Mouse (Mus musculus): ENCODE results near the gene Col12a1.

The Col12a1 gene

DNA sequence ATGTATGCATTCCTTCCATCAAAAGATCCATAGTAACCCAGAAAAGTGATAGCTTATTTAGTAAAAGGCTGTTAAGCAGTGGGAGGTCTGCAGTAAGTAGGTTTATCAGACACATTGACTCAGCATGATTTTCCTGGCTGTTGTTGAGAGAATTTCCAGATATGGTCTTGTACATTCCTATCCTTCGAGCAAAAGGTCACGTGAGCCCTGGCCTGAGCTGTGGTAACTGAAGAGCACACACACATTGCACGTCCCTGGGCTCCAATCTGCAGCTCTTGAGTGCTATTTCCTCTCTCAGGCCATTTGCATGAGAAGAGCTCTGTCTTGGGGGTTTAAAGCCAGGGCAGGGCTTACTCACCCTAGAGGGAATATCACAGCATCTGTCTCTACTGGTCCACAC lies 101.3 kb downstream of the Col12a1 start:
- CTCF ChIA-PET, result no interaction called here
- POLR2A ChIA-PET, result interaction anchor here in 1 of 4 experiments (0.9 kb wide), 1 partner anchor 15 kb away, joined by 4 read pairs; no protein-coding TSS in a partner anchor

DNA sequence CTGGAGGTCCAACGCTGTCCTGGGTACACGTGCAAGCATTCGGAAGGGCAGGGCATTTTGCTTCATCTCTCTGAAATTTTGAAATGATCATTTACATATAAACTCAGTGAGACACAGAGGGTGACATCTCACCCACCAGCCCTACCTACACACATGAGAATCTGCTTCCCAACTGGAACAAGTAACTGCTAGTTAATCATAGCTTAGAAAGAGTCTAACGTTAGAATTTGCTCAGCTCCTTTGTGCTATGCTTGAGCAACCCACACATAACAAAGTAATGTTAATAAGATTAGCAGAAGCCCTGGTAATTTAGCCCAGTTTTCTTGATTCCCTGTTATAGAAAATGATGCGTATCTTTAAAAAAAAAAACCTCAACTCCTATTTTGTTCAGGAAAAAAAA lies 102.6 kb downstream of the Col12a1 start:
- POLR2A ChIA-PET, result no interaction called here
- CTCF ChIA-PET, result interaction anchor here in 1 of 4 experiments (0.7 kb wide), 1 partner anchor 462 kb away, joined by 6 read pairs; no protein-coding TSS in a partner anchor

DNA sequence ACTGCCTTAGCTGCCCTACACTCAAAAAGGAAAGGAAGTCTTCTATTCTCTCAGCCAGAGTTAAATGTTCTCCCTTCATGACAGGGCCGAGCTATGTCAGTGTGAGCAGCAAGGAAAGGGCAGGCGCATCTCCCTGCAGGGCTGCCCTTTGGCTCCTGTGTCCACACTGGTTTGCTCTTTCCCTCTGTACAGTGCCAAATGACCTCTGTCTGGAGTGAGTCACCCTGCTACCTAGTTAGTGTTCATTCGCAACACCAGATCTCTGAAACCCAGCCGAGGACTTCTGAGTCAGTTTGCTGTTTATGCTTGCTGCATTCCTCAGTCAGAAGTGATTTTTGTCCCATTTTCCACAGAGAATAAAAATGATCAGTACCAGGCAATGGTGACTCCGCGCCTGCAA lies 108.3 kb downstream of the Col12a1 start:
- ChIA-PET POLR2A (interaction anchor here in 1 of 4 experiments (0.6 kb wide), 1 partner anchor 156 kb away, joined by 3 read pairs; no protein-coding TSS in a partner anchor), CTCF (interaction anchor here in 1 of 4 experiments (0.7 kb wide), 1 partner anchor 52 kb away, joined by 3 read pairs; no protein-coding TSS in a partner anchor)

DNA sequence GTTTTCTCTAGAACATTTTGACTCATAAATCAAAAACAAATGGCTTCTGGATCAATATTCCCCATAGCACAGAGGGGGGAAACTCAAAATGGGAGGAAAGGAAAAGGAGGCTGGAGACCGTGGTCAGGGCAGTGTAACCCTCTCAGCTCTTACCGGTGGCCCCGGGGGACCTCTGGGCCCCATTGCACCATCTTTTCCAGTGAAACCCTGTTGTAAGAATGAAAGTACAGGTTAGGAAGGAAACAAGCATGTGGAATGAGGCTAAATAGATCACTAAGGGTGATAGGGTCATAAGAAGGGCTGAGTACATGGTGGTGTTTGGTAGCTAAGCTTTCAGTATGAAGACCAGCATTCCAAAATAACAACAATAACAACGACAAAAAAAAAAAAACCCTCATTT lies 109.0 kb downstream of the Col12a1 start:
- ChIA-PET CTCF (no interaction called here), POLR2A (interaction anchor here in 1 of 4 experiments (0.6 kb wide), 1 partner anchor 155 kb away, joined by 3 read pairs; no protein-coding TSS in a partner anchor)

DNA sequence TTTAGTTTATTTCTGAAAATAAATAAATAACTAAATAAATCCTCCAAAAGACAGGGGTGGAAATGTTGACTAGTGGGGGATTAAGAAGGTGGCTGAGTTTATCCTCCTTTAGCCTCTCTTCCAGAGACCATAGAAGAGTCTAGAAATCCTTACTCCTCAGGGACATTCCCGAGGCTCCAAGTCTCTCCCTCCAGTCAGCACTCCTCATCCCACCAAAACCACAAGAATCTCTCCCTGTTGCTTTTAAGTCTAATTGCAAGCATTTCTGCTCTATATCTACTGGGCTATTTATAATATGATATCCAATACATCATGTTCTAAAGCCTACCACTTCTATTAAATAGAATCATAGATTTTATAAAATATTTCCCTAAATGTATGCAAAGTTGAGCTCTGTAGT lies 109.8 kb downstream of the Col12a1 start:
- CTCF ChIA-PET, result no interaction called here

DNA sequence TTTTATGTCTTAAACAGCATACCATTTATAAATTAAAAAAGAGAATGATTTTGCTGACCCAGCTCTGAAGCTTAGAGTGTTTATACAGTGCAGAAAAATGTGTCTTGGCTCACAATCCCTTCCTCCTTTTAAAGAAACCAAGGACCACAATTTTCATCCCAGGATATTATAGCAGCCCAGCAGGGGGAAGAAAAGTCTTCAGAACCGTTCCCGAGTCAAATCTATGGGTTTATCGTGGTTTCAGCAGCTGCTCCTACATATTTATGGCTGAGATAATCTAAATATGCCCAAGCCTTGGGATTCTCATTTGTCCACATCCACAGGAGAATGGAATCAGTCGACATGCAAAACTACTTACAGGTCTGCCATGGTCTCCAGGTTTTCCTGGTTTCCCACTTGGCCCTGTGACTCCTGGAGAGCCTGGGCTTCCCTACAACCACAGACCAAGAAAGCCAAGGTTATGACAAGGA lies 110.5 kb downstream of the Col12a1 start:
- ChIA-PET POLR2A (interaction anchor here in 1 of 4 experiments (1.2 kb wide), 1 partner anchor 14 kb away, joined by 3 read pairs; no protein-coding TSS in a partner anchor), CTCF (no interaction called here)

More for the DNA sequence above, 109.8 kb downstream of the Col12a1 start:
- POLR2A ChIA-PET, result interaction anchor here in 1 of 4 experiments (1.2 kb wide), 1 partner anchor 14 kb away, joined by 3 read pairs; no protein-coding TSS in a partner anchor

DNA sequence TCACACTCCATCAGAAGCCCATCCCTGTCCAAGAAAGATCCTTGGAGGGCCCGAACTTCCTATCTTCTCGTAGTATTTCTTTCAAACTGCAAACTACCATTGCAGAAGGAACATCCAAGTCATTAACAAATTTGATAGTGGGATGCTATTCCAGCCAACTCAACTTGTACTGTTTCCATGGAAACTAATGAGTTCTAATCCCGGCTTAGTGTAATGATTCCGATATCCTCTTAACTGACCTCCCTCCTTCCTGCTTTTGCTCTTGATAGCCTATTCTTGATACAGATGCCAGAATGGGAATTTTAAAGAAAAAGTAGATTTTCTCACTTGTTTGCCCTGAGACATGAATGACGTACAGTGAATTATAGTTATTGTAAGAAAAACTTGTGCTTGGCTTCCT lies 112.5 kb downstream of the Col12a1 start:
- ChIA-PET POLR2A (no interaction called here), CTCF (no interaction called here)

DNA sequence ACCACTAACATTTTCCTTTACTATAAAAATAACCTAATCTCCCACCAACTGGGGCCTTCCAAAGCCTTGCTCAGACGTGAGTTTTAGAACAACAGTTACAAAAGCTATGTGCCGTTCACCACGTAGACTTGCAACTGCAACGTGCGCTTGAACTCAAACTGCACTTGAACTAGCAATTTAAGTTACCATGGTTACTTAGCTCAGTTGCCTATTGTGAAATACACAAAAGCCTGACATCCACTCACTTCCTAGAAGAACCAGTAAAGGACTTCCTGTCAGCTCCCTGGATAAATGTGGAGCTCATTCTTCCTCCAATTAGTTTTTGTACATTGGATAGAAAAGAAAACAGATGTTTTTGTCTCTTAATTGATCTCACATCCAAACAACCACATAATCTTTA lies 112.9 kb downstream of the Col12a1 start:
- CTCF ChIA-PET, result no interaction called here
- POLR2A ChIA-PET, result no interaction called here

DNA sequence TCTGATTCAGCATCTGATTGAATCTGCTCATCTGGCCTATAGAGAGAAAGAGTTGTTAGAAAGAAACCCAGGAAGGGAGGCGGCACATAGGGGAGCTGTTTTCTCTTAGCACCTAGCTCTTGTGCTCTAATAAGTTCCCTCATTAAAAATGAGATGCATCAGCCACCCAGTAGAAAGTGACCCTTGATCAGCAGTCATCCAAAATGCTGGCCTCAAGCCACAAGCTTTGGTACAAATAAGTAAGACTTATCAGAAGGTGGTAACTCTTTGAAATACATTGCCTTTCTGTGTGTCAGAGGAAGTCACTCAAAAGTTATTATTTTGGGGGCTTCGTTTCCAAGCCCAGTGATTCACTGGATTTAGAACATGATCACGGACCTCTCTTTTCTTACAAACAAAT lies 114.1 kb downstream of the Col12a1 start:
- POLR2A ChIA-PET, result no interaction called here
- CTCF ChIA-PET, result no interaction called here

DNA sequence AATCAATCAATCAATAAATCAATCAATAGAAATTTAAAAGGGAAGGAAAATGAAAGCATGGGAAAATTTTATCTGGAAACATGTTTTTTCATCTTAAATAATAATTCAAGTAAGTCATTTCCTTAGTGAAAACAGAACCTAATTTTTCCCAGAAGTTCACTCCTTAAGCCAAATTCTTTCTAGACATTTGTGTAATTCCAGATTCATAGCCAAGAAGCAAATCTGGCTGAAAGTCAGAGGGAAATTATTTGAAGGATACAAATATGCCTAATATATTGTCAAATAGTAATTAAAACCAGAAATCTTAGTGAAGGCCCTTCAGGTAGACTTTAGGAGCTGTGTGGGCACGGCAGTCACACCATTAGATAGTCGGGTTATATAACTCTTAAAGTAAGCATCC lies 115.2 kb downstream of the Col12a1 start:
- ChIA-PET CTCF (no interaction called here), POLR2A (no interaction called here)

DNA sequence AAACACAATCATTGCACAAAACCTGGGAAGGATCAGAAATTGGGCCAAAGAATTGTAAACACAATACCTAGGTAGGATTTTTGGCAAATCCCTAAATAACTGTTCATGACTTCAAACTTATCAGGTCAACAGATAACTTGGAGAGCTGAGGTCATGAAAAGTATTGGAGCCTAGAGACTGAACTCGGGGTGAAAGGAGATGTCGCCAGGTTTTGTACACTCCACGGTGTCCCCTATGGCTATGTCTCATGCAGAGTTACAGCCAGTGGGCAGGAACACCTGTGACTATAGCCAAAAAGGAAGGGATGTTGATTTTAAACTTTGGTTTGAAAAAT lies 118.4 kb downstream of the Col12a1 start:
- ChIA-PET CTCF (no interaction called here), POLR2A (no interaction called here)

DNA sequence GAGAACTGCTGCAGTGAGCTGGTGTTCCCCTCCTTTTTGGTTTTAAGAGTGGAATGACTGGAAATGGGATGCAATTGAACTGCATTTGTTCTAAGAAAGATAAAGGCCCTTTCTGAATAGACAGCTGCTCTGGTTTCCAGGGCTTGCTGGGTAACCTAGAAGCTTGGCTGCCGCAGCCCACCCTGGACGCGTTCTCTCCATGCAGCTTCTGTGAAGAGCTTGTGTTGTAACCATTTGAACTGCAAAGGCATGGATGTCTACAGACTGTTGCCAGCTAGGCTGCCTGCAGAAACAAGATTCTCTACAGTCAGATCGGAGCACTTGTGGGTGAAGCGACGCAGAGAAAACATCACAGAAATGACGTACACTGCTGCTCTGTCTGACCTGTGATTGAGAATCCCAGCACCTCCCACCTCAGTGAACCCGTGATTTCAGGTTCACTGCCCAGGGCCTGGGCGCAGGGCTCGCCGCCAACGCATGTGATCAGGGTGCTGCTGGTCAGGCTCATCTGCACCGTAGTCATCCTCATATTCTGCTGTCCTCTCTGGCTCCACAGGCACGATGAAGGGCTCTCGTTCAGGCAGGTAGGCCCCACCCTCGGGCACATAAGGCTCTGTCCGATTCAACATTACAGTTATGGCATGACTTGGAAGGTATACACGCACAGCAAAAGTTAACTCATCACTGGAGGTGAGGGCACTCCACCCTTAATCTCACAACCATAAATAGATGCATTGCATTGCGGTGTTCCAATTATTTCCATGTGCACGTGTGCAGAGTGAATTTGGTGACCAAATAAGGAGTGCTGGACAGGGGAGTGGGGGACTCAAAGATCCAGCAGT lies 119.0 kb downstream of the Col12a1 start:
- ChIA-PET CTCF (no interaction called here), POLR2A (no interaction called here)

DNA sequence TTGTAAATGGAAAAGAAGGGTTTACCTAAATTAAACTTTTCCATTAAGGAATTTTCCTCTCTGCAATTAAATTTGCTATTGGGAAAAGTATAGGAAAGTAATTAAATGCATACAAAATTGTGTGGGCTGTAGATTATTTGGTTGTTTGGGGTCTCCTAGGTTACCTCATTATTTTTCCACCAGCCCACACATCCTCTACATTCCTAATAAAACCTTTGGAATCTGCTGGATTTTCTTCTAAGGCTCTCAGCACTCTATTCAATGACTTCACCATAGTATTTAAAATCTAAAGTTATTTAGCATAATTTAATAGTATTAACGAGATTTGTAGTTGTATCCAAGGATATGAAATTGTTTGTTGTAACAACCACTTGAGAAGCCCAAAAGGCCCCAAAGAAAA lies 120.1 kb downstream of the Col12a1 start:
- ChIA-PET CTCF (no interaction called here), POLR2A (no interaction called here)

DNA sequence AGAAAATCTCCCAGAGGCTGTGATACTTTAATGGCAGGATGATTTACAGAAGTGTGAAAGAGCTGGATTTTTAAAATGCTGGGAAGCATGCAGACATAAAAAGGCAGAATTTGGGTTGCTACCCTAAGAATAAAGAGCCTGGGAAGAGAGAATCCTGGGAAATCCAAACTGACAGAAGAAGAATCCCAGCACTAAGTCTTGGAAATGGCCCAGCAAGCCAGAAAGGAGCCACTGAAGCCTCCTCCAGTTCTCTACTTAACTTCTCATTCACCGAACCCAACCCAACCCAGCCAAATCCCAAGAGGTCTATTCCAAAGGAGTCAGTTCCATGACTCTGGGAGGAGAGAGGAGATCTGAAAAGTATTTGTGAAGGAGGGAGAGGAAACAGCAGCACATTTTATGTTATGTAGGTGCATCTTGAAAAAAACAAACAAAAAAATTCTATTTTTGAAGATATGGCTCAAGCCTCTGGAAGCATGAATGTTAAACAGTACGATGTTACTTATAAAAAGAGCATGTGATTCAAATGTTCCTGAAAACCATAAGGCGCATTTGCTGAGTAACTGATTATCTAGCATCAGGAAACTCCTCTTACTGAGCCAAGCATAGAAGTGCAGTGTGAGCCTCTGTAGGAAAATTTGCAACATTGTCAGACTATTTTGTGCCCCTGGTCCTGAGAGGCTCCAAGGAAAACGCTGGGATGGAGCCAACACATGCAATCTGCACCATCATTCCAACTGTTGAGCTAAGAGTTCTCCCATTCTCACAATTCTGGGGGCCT lies 132.0 kb downstream of the Col12a1 start:
- CTCF ChIA-PET, result no interaction called here
- POLR2A ChIA-PET, result interaction anchor here in 1 of 4 experiments (0.6 kb wide), 1 partner anchor 382 kb away, joined by 6 read pairs; no protein-coding TSS in a partner anchor

DNA sequence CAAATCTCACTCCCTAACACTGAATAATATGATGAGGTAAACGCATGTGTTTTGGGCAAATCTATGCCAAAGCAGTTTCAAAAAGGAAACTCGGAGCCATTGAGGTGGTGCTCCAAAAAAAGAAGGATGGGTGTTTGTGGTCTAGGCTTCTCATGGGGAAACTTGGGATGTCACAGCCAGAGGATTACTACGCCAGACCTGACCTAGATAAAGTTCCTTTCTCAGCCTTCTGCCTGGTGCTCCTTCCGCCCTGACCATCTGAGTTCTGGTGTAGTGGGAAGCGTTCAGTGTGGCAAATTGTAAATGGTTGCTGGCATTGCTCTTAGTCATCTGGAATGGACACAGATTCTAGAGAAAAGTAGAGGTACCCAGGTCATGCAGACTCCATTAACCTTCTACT lies 151.8 kb downstream of the Col12a1 start:
- CTCF ChIA-PET, result no interaction called here
- POLR2A ChIA-PET, result no interaction called here

DNA sequence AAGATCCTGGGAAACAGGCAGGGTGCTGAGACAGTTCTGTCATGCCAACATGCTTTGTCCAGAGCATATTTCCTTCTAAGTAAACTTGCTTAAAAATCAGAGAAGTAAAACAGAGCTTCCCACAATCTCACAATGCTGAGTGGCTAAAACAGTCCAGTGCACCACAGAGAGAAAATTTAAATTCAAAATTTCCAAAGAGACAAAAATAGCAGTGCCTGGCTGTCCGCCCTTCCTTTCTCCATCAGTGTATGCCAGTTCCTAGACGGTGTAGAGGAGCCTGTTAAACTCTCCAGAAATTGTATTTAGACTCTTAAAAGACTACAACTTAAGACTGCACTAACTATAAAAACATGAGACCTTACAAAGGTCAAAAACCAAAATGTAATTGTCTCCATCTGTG lies 165.3 kb downstream of the Col12a1 start:
- ChIA-PET POLR2A (no interaction called here), CTCF (no interaction called here)
